Mouse (Mus musculus): ENCODE measurements at regions not wholly inside any gene's neighbourhood (a gene's known extent, or its start where the extent isn't known, plus 50 kb on each side); places are given as distances from the start of the nearest gene placed in this dataset.
"Not testable (repeated sequence)": the region's sequence is repeated elsewhere in the genome, so short reads cannot be mapped to it uniquely, and the experiment has no call there.

DNA sequence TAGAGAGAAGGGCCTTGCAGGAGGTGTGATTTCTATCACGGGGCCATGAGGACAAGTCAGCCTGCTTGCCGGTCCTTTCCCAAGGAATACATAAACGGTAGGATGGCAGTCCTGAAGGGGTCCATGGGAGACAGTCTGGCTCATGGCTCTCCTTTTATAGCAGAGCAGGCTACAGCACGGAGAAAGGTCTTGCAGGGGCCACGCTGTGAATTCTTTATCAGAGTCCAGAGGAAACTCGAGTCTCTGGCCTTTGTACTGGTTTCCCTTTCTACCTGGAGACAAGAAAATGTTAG lies 1984.0 kb downstream of the 4930444P10Rik start:
- H3K9me3 ChIP-seq (replicated peaks) = no peaks in the 10 kb centered on the region
- 0 out of 2 replicates have a peak overlapping the region, but pooled peaks have one; percentile 39 for H3K27ac ChIP-seq (replicated peaks)
- no peaks in the 10 kb centered on the region for H3K36me3 ChIP-seq
- no peak overlapping the region for H3K4me2 ChIP-seq (replicated peaks)
- ATAC-seq (ENCODE audit: insufficient number of reproducible peaks, low FRiP score, low TSS enrichment, low read depth) = no peak; the same call in 1 of the 2 replicates
- no peak overlapping the region for H3K4me3 ChIP-seq (replicated peaks)
- H3K27me3 ChIP-seq = no peaks in the 10 kb centered on the region
- H3K9ac ChIP-seq = no peak overlapping the region
- peaks cover 5% of the 10 kb centered on the region; the same call in 1 of the 2 replicates for H3K4me1 ChIP-seq
- WGBS = 49% methylated on average over 6 of the region's 6 CpGs

DNA sequence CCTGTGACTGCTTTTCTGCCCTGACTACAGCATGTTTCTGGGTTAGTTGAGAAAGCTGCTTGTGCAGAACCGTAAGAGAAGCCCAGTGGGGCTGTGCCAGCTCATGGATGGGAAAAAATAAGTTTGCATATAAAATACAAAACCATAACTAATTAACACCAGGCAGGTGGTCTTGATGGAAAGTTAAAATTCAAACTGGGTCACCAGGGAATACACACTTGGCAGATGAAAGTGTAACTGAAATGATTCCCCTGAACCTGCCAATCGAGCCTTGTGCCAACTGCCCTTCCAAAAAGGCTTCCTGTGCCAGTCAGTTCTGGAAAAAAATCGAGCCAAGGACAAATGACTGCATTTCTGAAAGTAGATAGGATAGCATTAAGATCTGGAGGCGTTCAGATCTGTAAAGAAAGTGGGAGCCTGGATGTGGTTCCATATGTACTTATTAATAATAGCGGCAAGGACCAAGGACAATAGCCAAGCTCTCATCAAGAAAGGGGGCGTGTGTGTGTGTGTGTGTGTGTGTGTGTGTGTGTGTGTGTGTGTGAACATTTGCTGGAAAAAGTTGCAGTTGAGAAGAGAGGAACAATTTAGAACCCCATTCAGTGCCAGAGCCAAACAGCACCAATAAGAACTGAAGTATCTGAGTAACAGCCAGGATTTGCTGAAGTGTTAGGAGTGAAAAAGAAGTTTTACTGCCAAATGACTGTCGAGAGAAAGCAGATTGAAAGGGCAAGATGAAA lies 1984.5 kb downstream of the 4930444P10Rik start:
- 46% methylated on average over 7 of the region's 7 CpGs for WGBS
- H3K4me3 ChIP-seq (replicated peaks) = no peak overlapping the region
- peak; percentile 72 for ATAC-seq (ENCODE audit: insufficient number of reproducible peaks, low FRiP score, low TSS enrichment, low read depth)
- H3K36me3 ChIP-seq = no peaks in the 10 kb centered on the region
- no peak overlapping the region for H3K4me2 ChIP-seq (replicated peaks)
- H3K27me3 ChIP-seq = no peaks in the 10 kb centered on the region
- H3K4me1 ChIP-seq = peaks cover 5% of the 10 kb centered on the region; the same call in 1 of the 2 replicates
- peak overlapping the region; percentile 39; the same call in 1 of the 2 replicates for H3K27ac ChIP-seq (replicated peaks)
- no peaks in the 10 kb centered on the region for H3K9me3 ChIP-seq (replicated peaks)
- no peak overlapping the region for H3K9ac ChIP-seq

- not testable (repeated sequence) for H3K4me3 ChIP-seq (replicated peaks); H3K36me3 ChIP-seq; H3K27me3 ChIP-seq; H3K9ac ChIP-seq; H3K9me3 ChIP-seq (replicated peaks); H3K4me1 ChIP-seq; ATAC-seq (ENCODE audit: insufficient number of reproducible peaks, low FRiP score, low TSS enrichment, low read depth); H3K4me2 ChIP-seq (replicated peaks); H3K27ac ChIP-seq (replicated peaks)
- 89% methylated on average over 6 of the region's 6 CpGs for WGBS
These were observed 1987.6 kb downstream of the 4930444P10Rik start for GRCm38 (mm10) chr1:14105521-14105920.

DNA sequence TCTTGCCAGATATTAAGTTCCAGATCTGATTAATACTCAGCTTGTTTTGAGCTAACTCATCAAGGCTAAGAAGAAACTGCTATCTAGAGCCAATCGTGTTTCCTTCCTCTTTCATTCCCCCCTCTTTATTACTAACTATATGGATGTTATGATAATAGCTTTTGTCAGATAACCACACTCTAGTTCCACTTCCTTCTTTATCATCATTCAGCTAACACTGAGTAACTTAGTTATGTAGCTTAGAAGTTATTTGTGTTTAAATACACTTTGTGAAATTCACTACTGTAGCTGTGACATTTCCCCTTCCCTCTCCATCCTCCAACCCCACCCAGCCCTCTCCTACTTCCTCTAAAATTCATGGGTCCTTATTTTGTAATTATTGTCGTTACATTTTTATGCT lies 1988.6 kb downstream of the 4930444P10Rik start:
- 85% methylated on average over 2 of the region's 2 CpGs for WGBS
- Histone ChIP-seq H3K4me3 (replicated peaks) (no peak overlapping the region), H3K4me1 (peaks cover 5% of the 10 kb centered on the region; the same call in 1 of the 2 replicates), H3K4me2 (replicated peaks) (no peak overlapping the region), H3K9me3 (replicated peaks) (no peaks in the 10 kb centered on the region), H3K27ac (replicated peaks) (no peak overlapping the region), H3K9ac (no peak overlapping the region), H3K27me3 (no peaks in the 10 kb centered on the region), H3K36me3 (no peaks in the 10 kb centered on the region)
- no peak for ATAC-seq (ENCODE audit: insufficient number of reproducible peaks, low FRiP score, low TSS enrichment, low read depth)

GRCm38 (mm10) chr1:14099031-14099430 lies 1994.1 kb downstream of the 4930444P10Rik start:
- WGBS = 32% methylated on average over 5 of the region's 5 CpGs
- Histone ChIP-seq H3K27ac (replicated peaks) (no peak overlapping the region), H3K4me2 (replicated peaks) (no peak overlapping the region), H3K9ac (no peak overlapping the region), H3K36me3 (no peaks in the 10 kb centered on the region), H3K27me3 (no peaks in the 10 kb centered on the region), H3K9me3 (replicated peaks) (no peaks in the 10 kb centered on the region), H3K4me1 (no peaks in the 10 kb centered on the region), H3K4me3 (replicated peaks) (no peak overlapping the region)
- ATAC-seq (ENCODE audit: insufficient number of reproducible peaks, low FRiP score, low TSS enrichment, low read depth) = no peak

- 32% methylated on average over 5 of the region's 5 CpGs for WGBS
- Histone ChIP-seq H3K27me3 (no peaks in the 10 kb centered on the region), H3K9ac (no peak overlapping the region), H3K36me3 (no peaks in the 10 kb centered on the region), H3K4me1 (no peaks in the 10 kb centered on the region), H3K27ac (replicated peaks) (no peak overlapping the region), H3K4me2 (replicated peaks) (no peak overlapping the region), H3K9me3 (replicated peaks) (no peaks in the 10 kb centered on the region), H3K4me3 (replicated peaks) (no peak overlapping the region)
- peak; percentile 67 for ATAC-seq (ENCODE audit: insufficient number of reproducible peaks, low FRiP score, low TSS enrichment, low read depth)
These were observed 1995.4 kb downstream of the 4930444P10Rik start for GRCm38 (mm10) chr1:14097567-14098228.

DNA sequence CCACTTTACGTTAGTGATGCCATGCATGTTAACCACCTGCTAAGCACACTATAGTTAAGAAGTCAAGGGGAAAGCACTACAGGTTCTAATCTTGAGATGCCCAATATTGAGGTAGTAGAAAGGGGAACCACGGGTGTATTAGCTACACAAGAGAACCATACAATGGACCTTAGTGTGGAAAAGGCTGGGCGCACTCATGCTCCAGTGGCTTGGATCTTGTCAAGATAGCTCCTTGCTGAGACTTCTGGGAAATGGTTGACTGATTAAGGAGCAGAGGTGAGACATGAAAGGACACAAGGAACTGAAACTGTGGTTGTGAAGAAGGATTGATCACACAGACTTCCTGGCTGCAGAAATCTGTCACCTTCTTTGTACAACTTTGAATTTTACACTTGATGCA lies 2028.3 kb downstream of the 4930444P10Rik start:
- ATAC-seq (ENCODE audit: insufficient number of reproducible peaks, low FRiP score, low TSS enrichment, low read depth) = no peak
- Histone ChIP-seq H3K4me2 (replicated peaks) (no peak overlapping the region), H3K27ac (replicated peaks) (no peak overlapping the region), H3K4me1 (no peaks in the 10 kb centered on the region), H3K9me3 (replicated peaks) (no peaks in the 10 kb centered on the region), H3K36me3 (no peaks in the 10 kb centered on the region), H3K27me3 (no peaks in the 10 kb centered on the region), H3K4me3 (replicated peaks) (no peak overlapping the region), H3K9ac (no peak overlapping the region)
- WGBS = 88% methylated on average over 3 of the region's 3 CpGs

DNA sequence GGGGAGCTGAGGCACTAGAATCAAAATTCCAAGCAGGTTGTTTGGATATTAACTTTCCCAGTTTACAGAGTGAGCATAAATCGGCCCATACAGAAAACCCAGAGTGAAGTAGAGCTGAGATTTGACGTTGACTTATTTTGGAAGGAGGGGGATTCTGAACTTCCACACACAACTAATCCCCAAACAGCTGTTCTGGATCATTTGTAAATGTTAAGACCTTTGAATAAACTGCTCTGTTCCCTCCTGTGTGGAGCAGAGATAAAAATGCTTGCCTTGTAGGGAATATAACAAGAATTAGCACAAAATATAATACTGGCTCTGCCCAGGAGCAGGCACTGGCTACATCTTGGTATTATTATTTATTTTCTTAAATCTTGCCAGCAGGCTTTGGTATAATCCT lies 2057.0 kb downstream of the 4930444P10Rik start:
- Histone ChIP-seq H3K27me3 (no peaks in the 10 kb centered on the region), H3K4me3 (replicated peaks) (no peak overlapping the region), H3K27ac (replicated peaks) (no peak overlapping the region), H3K36me3 (no peaks in the 10 kb centered on the region), H3K9me3 (replicated peaks) (no peaks in the 10 kb centered on the region), H3K4me1 (no peaks in the 10 kb centered on the region), H3K4me2 (replicated peaks) (no peak overlapping the region), H3K9ac (no peak overlapping the region)
- ATAC-seq (ENCODE audit: insufficient number of reproducible peaks, low FRiP score, low TSS enrichment, low read depth) = no peak
- 40% methylated on average over 2 of the region's 2 CpGs for WGBS

- Histone ChIP-seq H3K4me2 (replicated peaks) (no peak overlapping the region), H3K9me3 (replicated peaks) (no peaks in the 10 kb centered on the region), H3K27me3 (no peaks in the 10 kb centered on the region), H3K9ac (no peak overlapping the region), H3K4me3 (replicated peaks) (no peak overlapping the region), H3K4me1 (no peaks in the 10 kb centered on the region), H3K27ac (replicated peaks) (no peak overlapping the region), H3K36me3 (no peaks in the 10 kb centered on the region)
- ATAC-seq (ENCODE audit: insufficient number of reproducible peaks, low FRiP score, low TSS enrichment, low read depth) = no peak
- WGBS = 56% methylated on average over 9 of the region's 9 CpGs
These were observed 2081.6 kb downstream of the 4930444P10Rik start for GRCm38 (mm10) chr1:14011484-14011883.

DNA sequence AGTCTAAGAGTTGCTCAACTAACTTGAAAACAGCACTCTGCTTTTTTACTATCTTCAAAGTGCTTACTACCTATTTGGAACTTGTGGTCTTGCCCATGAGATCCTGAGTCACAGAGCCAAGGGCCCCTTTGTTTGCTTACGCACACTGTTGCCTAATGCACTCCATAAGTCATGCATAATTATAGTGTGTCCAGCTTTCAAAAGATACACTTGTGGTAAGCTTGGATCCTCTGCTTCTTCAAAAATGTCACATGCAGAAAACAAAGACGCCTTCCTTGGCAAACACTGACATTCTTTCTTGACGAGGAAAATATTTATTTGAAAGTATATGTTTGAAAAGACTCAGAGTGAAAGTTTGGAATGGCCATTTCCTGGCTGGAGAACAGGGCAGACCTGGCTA lies 2082.3 kb downstream of the 4930444P10Rik start:
- H3K4me1 ChIP-seq = no peaks in the 10 kb centered on the region
- no peak overlapping the region for H3K4me3 ChIP-seq (replicated peaks)
- ATAC-seq (ENCODE audit: insufficient number of reproducible peaks, low FRiP score, low TSS enrichment, low read depth) = no peak
- no peaks in the 10 kb centered on the region for H3K36me3 ChIP-seq
- no peaks in the 10 kb centered on the region for H3K9me3 ChIP-seq (replicated peaks)
- WGBS = 43% methylated on average over 3 of the region's 3 CpGs
- no peak overlapping the region for H3K9ac ChIP-seq
- H3K27ac ChIP-seq (replicated peaks) = no peak overlapping the region
- no peak overlapping the region for H3K4me2 ChIP-seq (replicated peaks)
- H3K27me3 ChIP-seq = no peaks in the 10 kb centered on the region

- H3K9me3 ChIP-seq (replicated peaks) = no peaks in the 10 kb centered on the region
- no peak overlapping the region for H3K4me3 ChIP-seq (replicated peaks)
- no peak overlapping the region for H3K27ac ChIP-seq (replicated peaks)
- no peaks in the 10 kb centered on the region for H3K36me3 ChIP-seq
- no peak for ATAC-seq (ENCODE audit: insufficient number of reproducible peaks, low FRiP score, low TSS enrichment, low read depth)
- H3K4me2 ChIP-seq (replicated peaks) = no peak overlapping the region
- no peaks in the 10 kb centered on the region for H3K4me1 ChIP-seq
- WGBS = 61% methylated on average over 1 of the region's 1 CpGs
- H3K27me3 ChIP-seq = no peaks in the 10 kb centered on the region
- H3K9ac ChIP-seq = no peak overlapping the region
These were observed 2090.6 kb downstream of the 4930444P10Rik start for GRCm38 (mm10) chr1:14002550-14002949.

DNA sequence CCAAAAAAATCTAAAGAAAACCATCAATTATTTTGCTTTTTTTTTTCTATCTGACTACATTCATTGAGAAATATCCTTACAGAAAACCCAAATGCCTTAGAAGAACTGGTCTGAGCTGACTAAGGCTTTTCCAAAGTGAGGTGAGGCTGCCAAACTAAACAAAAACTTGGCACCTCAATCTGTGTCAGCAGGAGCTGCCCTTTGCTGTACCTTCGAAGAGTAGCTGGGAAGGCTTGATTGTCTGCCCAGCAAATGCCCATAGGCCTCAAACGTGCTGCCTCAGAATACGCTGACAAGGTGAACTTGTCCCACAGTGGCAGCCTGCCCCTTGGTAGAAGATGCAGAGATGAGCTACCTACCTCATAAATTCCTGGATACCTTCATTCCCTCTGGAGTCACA lies 2091.7 kb downstream of the 4930444P10Rik start:
- no peaks in the 10 kb centered on the region for H3K27me3 ChIP-seq
- WGBS = 50% methylated on average over 3 of the region's 3 CpGs
- H3K27ac ChIP-seq (replicated peaks) = no peak overlapping the region

More for the DNA sequence above, 2091.7 kb downstream of the 4930444P10Rik start:
- H3K9me3 ChIP-seq (replicated peaks) = no peaks in the 10 kb centered on the region
- no peaks in the 10 kb centered on the region for H3K4me1 ChIP-seq
- no peak overlapping the region for H3K4me3 ChIP-seq (replicated peaks)
- no peak overlapping the region for H3K4me2 ChIP-seq (replicated peaks)
- no peak for ATAC-seq (ENCODE audit: insufficient number of reproducible peaks, low FRiP score, low TSS enrichment, low read depth)
- no peaks in the 10 kb centered on the region for H3K36me3 ChIP-seq
- H3K9ac ChIP-seq = no peak overlapping the region
